Mouse (Mus musculus) testis, postnatal 10 days (tissue): Measurements from ENCODE around the gene Plekhg5.
A peak's percentile ranks its signal among the peaks of the same experiment; 100 is the strongest.

Experiments
- DNase-seq: peaks from one replicate; pipeline ENCODE4 v3.0.0; 2021; ENCODE audit warnings: low spot score

Plekhg5 gene

GRCm38 (mm10) chr4:152097911-152098799, 25.9 kb downstream of the Plekhg5 start:
- DNase-seq: no peak

GRCm38 (mm10) chr4:152100541-152100940, 28.2 kb downstream of the Plekhg5 start:
- no peak for DNase-seq

- DNase-seq: no peak
Measured at GRCm38 (mm10) chr4:152101081-152101653, 28.9 kb downstream of the Plekhg5 start.

GRCm38 (mm10) chr4:152101921-152102320, 29.6 kb downstream of the Plekhg5 start:
- DNase-seq: no peak

- DNase-seq: peak; percentile 89
Measured at GRCm38 (mm10) chr4:152103025-152103424, 30.7 kb downstream of the Plekhg5 start.

GRCm38 (mm10) chr4:152106746-152107145, 34.4 kb downstream of the Plekhg5 start:
- no peak for DNase-seq

- no peak for DNase-seq
Measured at GRCm38 (mm10) chr4:152107493-152107892, 35.2 kb downstream of the Plekhg5 start.

GRCm38 (mm10) chr4:152107971-152108509, 35.7 kb downstream of the Plekhg5 start:
- DNase-seq: peak; percentile 73

GRCm38 (mm10) chr4:152108673-152109072, 36.4 kb downstream of the Plekhg5 start:
- DNase-seq: no peak

GRCm38 (mm10) chr4:152109509-152109908, 37.2 kb downstream of the Plekhg5 start:
- DNase-seq: no peak

GRCm38 (mm10) chr4:152110689-152111088, 38.4 kb downstream of the Plekhg5 start:
- no peak for DNase-seq

- no peak for DNase-seq
Measured at GRCm38 (mm10) chr4:152112329-152112728, 40.0 kb downstream of the Plekhg5 start.

- DNase-seq: no peak
Measured at GRCm38 (mm10) chr4:152114080-152114479, 41.8 kb downstream of the Plekhg5 start.

- DNase-seq: no peak
Measured at GRCm38 (mm10) chr4:152115921-152116612, 43.8 kb downstream of the Plekhg5 start, which contains the start of gene Tnfrsf25. TSS of gene Tnfrsf25 (plus strand) at chr4:152115934.

- no peak for DNase-seq
Measured at GRCm38 (mm10) chr4:152117538-152117937, 45.2 kb downstream of the Plekhg5 start.

GRCm38 (mm10) chr4:152119396-152120292, 47.3 kb downstream of the Plekhg5 start:
- peak; percentile 84 for DNase-seq

- DNase-seq: peak; percentile 48
Measured at GRCm38 (mm10) chr4:152120311-152121182, 48.2 kb downstream of the Plekhg5 start.

- DNase-seq: no peak
Measured at GRCm38 (mm10) chr4:152121183-152121505, 48.8 kb downstream of the Plekhg5 start.

GRCm38 (mm10) chr4:152124361-152124961, 52.2 kb downstream of the Plekhg5 start:
- DNase-seq: no peak
